Mouse (Mus musculus) telencephalon, adult 2 months (tissue): ENCODE data around the gene Mettl7b.

ENCODE experiments used
- DNase-seq: peaks from one replicate; pipeline ENCODE4 v3.0.0-alpha.2; 2011; ENCODE audit warnings: low read depth, low spot score

The Mettl7b gene

DNA sequence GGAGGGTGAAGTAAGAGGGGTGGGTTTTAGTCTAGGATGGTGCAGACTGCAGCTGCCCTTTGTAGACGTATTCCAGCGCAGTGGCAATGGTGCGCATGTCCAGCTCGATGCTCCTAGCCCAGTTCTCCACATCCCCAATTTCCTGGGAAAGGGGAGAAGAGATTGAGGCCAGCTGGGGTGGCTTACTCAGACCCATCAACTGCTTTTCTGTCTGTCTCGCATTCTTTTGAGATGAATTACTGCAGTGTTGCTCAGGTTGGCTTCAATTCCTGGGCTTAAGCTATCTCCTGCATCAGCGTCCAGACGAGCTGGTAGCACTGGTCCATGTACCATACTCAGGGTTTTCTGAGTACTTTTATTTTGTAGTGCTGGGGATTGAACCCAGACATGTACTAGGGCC, 40.8 kb downstream of the Mettl7b start:
- DNase-seq: no peak

DNA sequence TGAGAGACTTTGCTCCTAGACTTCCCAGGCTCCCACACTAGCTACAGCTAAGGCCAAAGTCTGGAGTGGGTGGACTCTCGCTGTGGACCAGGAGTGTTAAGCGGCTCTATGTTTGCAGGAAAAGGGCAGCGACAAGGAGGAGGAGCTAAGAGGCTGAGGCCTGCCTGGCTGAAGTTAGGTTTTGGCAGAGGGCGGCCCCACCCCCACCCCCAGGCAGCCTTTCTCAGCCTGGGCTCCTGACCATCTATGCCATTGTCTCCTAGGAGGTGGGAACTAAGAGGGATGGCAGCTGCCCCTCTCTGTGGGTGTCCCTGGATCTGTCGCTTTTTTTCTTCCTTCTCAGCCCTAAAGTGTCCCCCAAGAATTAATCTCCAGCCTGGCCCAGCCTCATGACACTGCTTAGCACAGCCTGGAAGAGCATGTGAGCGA, 41.6 kb downstream of the Mettl7b start:
- no peak for DNase-seq

DNA sequence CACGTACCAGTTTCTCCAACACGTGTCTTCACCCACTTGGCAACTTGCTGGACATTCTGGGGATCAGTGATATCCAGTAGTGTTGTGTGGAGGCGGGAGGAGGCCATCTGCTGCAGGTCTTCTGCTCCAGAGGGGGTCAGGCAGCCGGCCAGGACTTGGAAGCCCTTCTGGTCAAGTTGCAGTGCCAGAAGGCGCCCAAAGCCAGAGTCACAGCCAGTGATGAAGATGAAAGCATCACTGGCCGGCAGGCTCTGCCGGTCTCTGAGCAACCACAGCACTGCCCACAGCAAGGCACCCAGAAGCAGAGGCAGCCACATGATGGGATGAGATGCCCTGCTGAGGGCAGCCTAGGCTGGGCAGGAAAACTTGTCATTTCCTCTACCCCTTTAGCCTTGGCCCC, 42.5 kb downstream of the Mettl7b start:
- no peak for DNase-seq

DNA sequence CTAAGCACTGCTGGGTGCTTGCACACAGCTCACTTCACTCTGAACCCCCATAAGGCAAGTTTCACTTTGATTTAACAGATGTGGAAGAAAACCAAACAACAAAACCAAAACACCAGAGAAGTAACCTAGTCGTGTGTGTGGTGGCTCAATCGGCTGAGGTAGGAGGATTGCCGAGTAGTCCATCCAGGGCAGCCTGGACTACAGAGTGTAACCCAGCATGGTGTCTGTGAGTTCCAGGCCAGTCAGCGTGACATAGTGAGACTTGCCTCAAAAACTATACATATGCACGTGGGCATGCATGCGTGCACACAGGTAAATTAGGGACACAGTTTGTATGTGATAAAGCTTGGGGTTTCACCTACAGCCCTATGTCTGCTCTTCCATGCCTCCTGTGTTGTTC, 43.4 kb downstream of the Mettl7b start:
- DNase-seq: no peak

DNA sequence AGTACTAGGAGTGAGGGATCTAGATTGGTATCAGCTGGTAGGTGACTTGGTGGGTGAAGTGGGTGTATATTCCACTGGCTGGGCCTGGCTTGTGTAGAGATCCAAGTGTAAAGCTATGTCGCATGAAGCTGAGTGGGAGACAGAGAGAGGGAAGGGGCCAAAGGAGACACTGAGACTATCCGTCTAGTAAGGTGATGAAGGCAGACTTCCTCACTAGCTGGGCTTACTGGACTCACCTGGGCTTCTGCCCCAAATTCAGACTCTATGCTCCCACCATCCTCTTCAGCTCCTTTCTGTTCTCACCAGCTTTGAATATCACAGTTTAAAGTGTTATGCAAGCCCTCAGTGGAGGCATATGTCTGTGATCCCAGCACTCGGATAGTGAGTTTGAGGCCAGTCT, 44.1 kb downstream of the Mettl7b start:
- no peak for DNase-seq

DNA sequence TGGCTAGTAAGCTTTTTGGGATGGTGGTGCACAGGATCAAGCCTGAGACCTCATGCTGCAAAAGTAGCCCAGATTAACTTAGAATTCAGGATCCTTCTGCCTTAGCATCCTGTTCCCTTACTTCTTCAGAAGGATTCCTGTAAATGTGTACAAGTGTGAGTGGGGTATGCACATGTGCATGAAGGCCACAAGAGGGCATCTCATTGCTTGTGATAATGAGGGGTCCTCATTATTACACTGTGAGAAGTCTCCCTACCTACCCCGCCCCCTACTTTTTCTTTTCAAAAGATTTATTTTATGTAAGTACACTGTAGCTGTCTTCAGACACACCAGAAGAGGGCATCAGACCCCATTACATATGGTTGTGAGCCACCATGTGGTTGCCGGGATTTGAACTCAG, 45.2 kb downstream of the Mettl7b start:
- no peak for DNase-seq

DNA sequence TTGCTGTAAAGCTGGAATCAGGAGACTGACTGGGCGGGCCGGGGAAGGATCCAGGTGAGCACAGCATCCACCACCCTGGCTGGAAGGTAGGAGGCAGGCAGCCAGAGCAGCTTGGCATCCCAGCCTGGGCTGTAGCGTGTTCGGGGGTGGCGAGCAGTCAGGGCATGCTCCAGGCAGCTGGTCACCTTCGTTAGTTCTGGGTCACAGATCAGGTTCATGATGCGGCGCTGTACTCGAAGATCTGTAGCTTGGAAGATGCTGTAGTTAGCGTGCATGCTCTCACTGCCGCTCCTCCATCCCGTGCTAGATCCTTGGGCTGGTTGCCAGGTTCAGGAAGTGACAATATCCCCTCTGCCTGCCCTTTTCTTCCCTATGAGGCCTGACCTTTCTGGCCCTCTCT, 47.1 kb downstream of the Mettl7b start:
- DNase-seq: no peak

DNA sequence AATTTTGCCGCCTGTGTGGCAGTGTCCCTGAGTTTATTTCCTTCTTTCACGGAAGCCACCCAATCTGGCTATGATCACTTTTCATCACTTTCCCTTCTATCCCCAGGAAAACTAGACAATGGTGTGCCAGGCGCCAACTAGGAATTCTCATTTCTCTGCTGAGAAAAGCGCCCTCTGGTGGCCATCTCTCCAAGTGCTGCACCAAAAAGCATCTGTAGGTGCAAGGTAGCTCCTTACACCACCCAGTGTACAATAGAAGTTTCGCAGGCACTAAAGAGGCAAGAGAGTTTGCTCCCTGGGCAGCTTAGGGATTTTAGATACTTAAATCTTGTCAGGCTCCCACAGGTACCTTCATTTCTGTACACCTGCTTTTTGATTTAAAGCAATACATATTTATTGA, 47.6 kb downstream of the Mettl7b start:
- DNase-seq: peak; percentile 81

DNA sequence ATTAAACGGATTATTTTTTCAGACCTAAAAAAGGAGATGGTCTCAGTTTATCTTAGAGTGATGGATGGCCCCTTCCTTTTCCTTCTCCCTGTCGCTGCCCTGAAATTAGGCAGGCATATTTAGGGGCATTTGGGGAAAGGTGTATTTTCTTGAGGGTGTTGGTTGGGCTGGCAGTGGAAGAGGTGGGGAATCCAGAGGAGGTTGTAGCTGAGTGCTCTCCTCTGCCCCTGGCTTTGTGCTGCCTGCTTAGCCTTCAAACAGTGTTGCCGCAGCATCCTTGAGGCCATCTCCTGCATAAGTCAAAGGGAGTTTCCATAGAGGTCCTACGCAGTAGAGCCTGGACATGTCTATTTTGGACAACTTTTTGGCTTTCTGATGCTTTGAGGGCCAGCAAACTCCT, 48.0 kb downstream of the Mettl7b start:
- DNase-seq: no peak

DNA sequence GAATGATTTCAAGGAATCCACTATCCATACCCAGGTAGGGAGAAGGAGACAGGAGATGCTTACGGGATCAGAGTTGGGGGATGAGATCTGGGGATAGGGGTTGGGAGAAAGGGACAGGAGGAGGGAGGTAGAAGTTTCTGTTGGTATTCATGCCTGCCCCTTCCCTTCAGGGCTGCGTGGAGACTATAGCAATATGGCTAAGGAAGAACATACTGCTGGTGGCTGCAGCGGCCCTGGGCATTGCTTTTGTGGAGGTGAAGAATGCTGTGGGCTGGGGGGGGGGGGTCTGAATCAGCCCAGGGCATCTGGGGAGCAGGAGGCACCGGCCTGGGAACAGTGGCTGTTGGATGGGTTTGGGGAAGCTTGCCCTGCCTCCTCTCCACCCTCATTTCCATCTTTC, 48.5 kb downstream of the Mettl7b start:
- DNase-seq: no peak

DNA sequence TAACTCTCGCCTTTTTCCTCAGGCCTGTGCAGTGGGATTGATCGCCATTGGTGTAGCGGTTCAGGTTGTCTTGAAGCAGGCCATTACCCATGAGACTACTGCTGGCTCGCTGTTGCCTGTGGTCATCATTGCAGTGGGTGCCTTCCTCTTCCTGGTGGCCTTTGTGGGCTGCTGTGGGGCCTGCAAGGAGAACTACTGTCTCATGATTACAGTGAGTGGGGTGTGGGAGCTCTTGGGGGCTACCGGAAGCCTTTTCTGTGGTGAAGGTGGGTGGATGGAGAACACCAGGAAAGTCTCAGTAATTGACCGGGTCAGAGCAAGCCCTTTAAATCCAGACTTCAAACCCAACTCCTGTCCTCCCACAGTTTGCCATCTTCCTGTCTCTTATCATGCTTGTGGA, 49.4 kb downstream of the Mettl7b start:
- no peak for DNase-seq

DNA sequence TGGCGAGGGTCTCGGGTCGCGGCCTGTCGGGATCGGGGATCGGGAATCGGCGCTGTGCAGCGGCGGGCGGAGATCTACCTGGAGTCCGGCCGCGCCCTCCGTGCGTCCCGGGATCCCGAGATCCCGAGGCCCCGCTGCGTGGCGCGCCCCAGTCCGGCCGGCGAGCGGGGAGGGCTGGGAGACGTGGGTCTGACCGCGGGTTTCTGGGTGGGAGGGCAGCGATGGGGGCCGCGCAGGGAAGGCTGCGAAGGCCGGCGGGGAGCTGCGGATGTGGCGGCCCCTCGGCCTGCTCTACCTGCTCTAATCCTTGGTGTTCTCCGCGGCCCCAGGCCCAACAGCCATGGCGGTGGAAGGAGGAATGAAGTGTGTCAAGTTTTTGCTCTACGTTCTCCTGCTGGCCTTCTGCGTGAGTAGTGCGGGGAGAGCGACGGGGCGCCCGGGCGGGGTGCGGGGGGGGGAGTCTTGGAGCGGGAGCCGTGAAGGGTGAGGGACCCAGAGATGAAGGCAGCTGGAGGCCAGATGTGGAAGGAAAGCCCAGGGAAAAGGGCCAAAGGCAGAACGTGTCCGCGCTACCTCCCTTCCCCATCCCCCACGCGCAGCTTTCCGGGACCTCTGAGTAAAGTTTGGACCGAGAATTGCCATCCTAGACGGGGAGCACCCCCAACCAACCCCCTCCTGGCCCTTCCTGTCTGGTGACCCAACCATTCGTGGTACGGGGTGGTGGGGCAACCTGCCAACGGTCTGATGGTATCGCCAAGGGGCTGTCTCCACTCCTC, 50.5 kb downstream of the Mettl7b start:
- DNase-seq: no peak

DNA sequence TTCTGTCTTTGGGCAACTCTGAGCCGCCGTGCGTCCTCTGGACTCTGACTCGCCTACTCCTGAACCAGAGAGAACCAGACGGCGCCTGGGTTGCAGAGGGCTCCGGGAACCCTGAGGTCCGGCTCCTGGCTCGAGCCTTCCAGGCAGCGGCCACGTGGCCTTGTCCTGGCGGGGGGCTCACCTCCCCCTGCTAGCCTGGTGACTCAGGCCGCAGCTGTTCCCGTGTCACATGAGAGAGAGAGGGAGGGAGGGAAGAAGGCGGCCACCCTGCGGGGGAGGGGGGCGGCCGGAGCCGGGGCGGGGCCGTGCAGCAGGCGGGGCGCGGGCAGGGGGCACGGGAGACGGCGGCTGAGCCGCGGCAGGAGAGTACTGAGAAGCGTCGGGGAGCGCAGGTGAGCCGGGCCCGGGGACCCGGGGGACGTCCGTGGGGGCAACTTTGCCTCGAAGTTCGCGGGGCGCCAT, 51.2 kb downstream of the Mettl7b start:
- DNase-seq: no peak

DNA sequence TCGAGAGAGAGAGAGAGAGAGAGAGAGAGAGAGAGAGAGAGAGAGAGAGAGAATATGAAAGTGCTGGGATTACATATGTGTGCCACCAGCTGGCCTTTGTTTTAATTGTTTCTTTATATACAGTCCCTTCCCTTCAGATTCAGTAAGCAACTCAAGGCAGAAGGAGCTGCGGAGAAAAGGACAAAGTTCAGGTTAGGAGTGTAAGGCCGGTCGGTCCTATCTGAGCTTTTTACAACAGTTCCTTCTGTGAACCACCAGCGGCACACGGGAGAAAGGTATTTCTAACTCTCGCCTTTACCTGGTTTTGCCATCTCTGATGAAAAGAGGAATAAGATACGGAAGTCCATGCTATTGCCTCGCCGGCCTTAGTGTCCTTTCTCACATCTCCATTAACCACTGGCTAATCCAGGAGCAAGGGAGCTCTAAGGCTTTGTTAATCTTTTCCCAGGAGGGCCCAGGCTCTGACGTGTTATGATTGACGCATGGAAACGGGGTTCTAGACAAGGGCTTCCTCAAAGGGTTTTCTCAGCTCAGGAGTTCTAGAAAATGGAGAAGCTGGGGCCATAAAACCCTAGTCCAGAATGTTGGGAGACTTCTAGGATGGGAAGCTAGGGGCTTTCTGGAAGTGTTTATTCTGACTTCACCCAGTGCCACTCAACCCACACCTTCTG, 51.9 kb downstream of the Mettl7b start:
- no peak for DNase-seq
